Mouse (Mus musculus): Measurements from ENCODE around the gene Orc3. TPM values are rescaled to one million over a fixed set of nuclear protein-coding genes. Genes with fewer than 3 reads are reported as not detected.

The Orc3 gene
- polyA plus RNA-seq, 1 experiment from 2014 or later, result 109 TPM

GRCm38 (mm10) chr4:34577028-34577427 lies 37.7 kb downstream of the Orc3 start:
- 91% methylated on average over 2 of the region's 2 CpGs for WGBS
- H3K27ac ChIP-seq (ENCODE audit: low read depth, low read length), result no peak overlapping the region
- DNase-seq (ENCODE audit: low spot score), result no peak
- no peaks in the 10 kb centered on the region for H3K27me3 ChIP-seq (ENCODE audit: control insufficient read depth, insufficient read depth, low read length)
- no peak for ATAC-seq (ENCODE audit: insufficient read depth, low FRiP score, low TSS enrichment)
- no peaks in the 10 kb centered on the region for H3K4me1 ChIP-seq (ENCODE audit: control insufficient read depth, insufficient read depth, low read length)
- H3K4me3 ChIP-seq (ENCODE audit: low read depth, low read length), result no peak overlapping the region
- no peak overlapping the region for H3K4me2 ChIP-seq (ENCODE audit: low read depth)
- peaks cover 15% of the 10 kb centered on the region for H3K36me3 ChIP-seq (ENCODE audit: control insufficient read depth, insufficient read depth, low read length)
- H3K9me3 ChIP-seq (ENCODE audit: control insufficient read depth, low read length), result no peaks in the 10 kb centered on the region
- H3K9ac ChIP-seq (ENCODE audit: low read length), result no peak overlapping the region

- H3K4me2 ChIP-seq (ENCODE audit: low read depth), result no peak overlapping the region
- H3K27me3 ChIP-seq (ENCODE audit: control insufficient read depth, insufficient read depth, low read length), result no peaks in the 10 kb centered on the region
- H3K36me3 ChIP-seq (ENCODE audit: control insufficient read depth, insufficient read depth, low read length), result peaks cover 15% of the 10 kb centered on the region
- ATAC-seq (ENCODE audit: insufficient read depth, low FRiP score, low TSS enrichment) (no peak), DNase-seq (ENCODE audit: low spot score) (no peak)
- 82% methylated on average over 2 of the region's 2 CpGs for WGBS
- no peak overlapping the region for H3K27ac ChIP-seq (ENCODE audit: low read depth, low read length)
- H3K9ac ChIP-seq (ENCODE audit: low read length), result no peak overlapping the region
- H3K4me1 ChIP-seq (ENCODE audit: control insufficient read depth, insufficient read depth, low read length), result no peaks in the 10 kb centered on the region
- H3K9me3 ChIP-seq (ENCODE audit: control insufficient read depth, low read length), result no peaks in the 10 kb centered on the region
- no peak overlapping the region for H3K4me3 ChIP-seq (ENCODE audit: low read depth, low read length)
Observed at GRCm38 (mm10) chr4:34572876-34573275, 41.9 kb downstream of the Orc3 start.

- Histone ChIP-seq H3K9ac (ENCODE audit: low read length) (no peak overlapping the region), H3K36me3 (ENCODE audit: control insufficient read depth, insufficient read depth, low read length) (peaks cover 7% of the 10 kb centered on the region; the same call in 1 of the 2 replicates), H3K27me3 (ENCODE audit: control insufficient read depth, insufficient read depth, low read length) (no peaks in the 10 kb centered on the region), H3K4me2 (ENCODE audit: low read depth) (no peak overlapping the region), H3K9me3 (ENCODE audit: control insufficient read depth, low read length) (no peaks in the 10 kb centered on the region), H3K4me1 (ENCODE audit: control insufficient read depth, insufficient read depth, low read length) (no peaks in the 10 kb centered on the region), H3K4me3 (ENCODE audit: low read depth, low read length) (no peak overlapping the region), H3K27ac (ENCODE audit: low read depth, low read length) (no peak overlapping the region)
- WGBS, result 95% methylated on average over 6 of the region's 6 CpGs
- ATAC-seq (ENCODE audit: insufficient read depth, low FRiP score, low TSS enrichment) (no peak), DNase-seq (ENCODE audit: low spot score) (no peak)
Observed at GRCm38 (mm10) chr4:34566226-34566625, 48.5 kb downstream of the Orc3 start.

GRCm38 (mm10) chr4:34560971-34561370 lies 53.8 kb downstream of the Orc3 start:
- no peaks in the 10 kb centered on the region for H3K9me3 ChIP-seq (ENCODE audit: control insufficient read depth, low read length)
- 57% methylated on average over 4 of the region's 4 CpGs for WGBS
- no peak overlapping the region for H3K4me2 ChIP-seq (ENCODE audit: low read depth)
- no peak overlapping the region for H3K9ac ChIP-seq (ENCODE audit: low read length)
- DNase-seq (ENCODE audit: low spot score) (peak; percentile 46), ATAC-seq (ENCODE audit: insufficient read depth, low FRiP score, low TSS enrichment) (no peak)
- H3K4me1 ChIP-seq (ENCODE audit: control insufficient read depth, insufficient read depth, low read length), result peaks cover 5% of the 10 kb centered on the region; the same call in 1 of the 2 replicates
- no peaks in the 10 kb centered on the region for H3K36me3 ChIP-seq (ENCODE audit: control insufficient read depth, insufficient read depth, low read length)
- no peak overlapping the region for H3K27ac ChIP-seq (ENCODE audit: low read depth, low read length)
- no peaks in the 10 kb centered on the region for H3K27me3 ChIP-seq (ENCODE audit: control insufficient read depth, insufficient read depth, low read length)
- no peak overlapping the region for H3K4me3 ChIP-seq (ENCODE audit: low read depth, low read length)

- Histone ChIP-seq H3K4me2 (ENCODE audit: low read depth) (no peak overlapping the region), H3K27me3 (ENCODE audit: control insufficient read depth, insufficient read depth, low read length) (no peaks in the 10 kb centered on the region), H3K36me3 (ENCODE audit: control insufficient read depth, insufficient read depth, low read length) (no peaks in the 10 kb centered on the region)
Observed at GRCm38 (mm10) chr4:34556183-34556582, 58.6 kb downstream of the Orc3 start.

GRCm38 (mm10) chr4:34555604-34556003 lies 59.1 kb downstream of the Orc3 start:
- Histone ChIP-seq H3K36me3 (ENCODE audit: control insufficient read depth, insufficient read depth, low read length) (no peaks in the 10 kb centered on the region), H3K4me2 (ENCODE audit: low read depth) (no peak overlapping the region), H3K4me3 (ENCODE audit: low read depth, low read length) (no peak overlapping the region), H3K9me3 (ENCODE audit: control insufficient read depth, low read length) (no peaks in the 10 kb centered on the region), H3K27me3 (ENCODE audit: control insufficient read depth, insufficient read depth, low read length) (no peaks in the 10 kb centered on the region), H3K4me1 (ENCODE audit: control insufficient read depth, insufficient read depth, low read length) (peaks cover 7% of the 10 kb centered on the region; the same call in 1 of the 2 replicates), H3K27ac (ENCODE audit: low read depth, low read length) (no peak overlapping the region), H3K9ac (ENCODE audit: low read length) (no peak overlapping the region)
- ATAC-seq (ENCODE audit: insufficient read depth, low FRiP score, low TSS enrichment), result no peak
- 89% methylated on average over 3 of the region's 3 CpGs for WGBS
- DNase-seq (ENCODE audit: low spot score), result no peak

More at GRCm38 (mm10) chr4:34556183-34556582, 58.6 kb downstream of the Orc3 start:
- peaks cover 7% of the 10 kb centered on the region; the same call in 1 of the 2 replicates for H3K4me1 ChIP-seq (ENCODE audit: control insufficient read depth, insufficient read depth, low read length)
- no peak overlapping the region for H3K9ac ChIP-seq (ENCODE audit: low read length)
- ATAC-seq (ENCODE audit: insufficient read depth, low FRiP score, low TSS enrichment), result no peak
- H3K27ac ChIP-seq (ENCODE audit: low read depth, low read length), result no peak overlapping the region
- no peak overlapping the region for H3K4me3 ChIP-seq (ENCODE audit: low read depth, low read length)
- DNase-seq (ENCODE audit: low spot score), result no peak
- H3K9me3 ChIP-seq (ENCODE audit: control insufficient read depth, low read length), result no peaks in the 10 kb centered on the region

- WGBS, result 40% methylated on average over 1 of the region's 1 CpGs
- Histone ChIP-seq H3K27ac (ENCODE audit: low read depth, low read length) (no peak overlapping the region), H3K9me3 (ENCODE audit: control insufficient read depth, low read length) (no peaks in the 10 kb centered on the region), H3K27me3 (ENCODE audit: control insufficient read depth, insufficient read depth, low read length) (no peaks in the 10 kb centered on the region), H3K4me1 (ENCODE audit: control insufficient read depth, insufficient read depth, low read length) (peaks cover 7% of the 10 kb centered on the region; the same call in 1 of the 2 replicates), H3K4me2 (ENCODE audit: low read depth) (no peak overlapping the region), H3K36me3 (ENCODE audit: control insufficient read depth, insufficient read depth, low read length) (no peaks in the 10 kb centered on the region), H3K4me3 (ENCODE audit: low read depth, low read length) (no peak overlapping the region), H3K9ac (ENCODE audit: low read length) (no peak overlapping the region)
- DNase-seq (ENCODE audit: low spot score), result no peak
- no peak for ATAC-seq (ENCODE audit: insufficient read depth, low FRiP score, low TSS enrichment)
Observed at GRCm38 (mm10) chr4:34554596-34554995, 60.1 kb downstream of the Orc3 start.

GRCm38 (mm10) chr4:34551966-34552365 lies 62.8 kb downstream of the Orc3 start:
- Histone ChIP-seq H3K27ac (ENCODE audit: low read depth, low read length) (no peak overlapping the region), H3K36me3 (ENCODE audit: control insufficient read depth, insufficient read depth, low read length) (no peaks in the 10 kb centered on the region), H3K9ac (ENCODE audit: low read length) (peak overlapping the region; percentile 98), H3K4me3 (ENCODE audit: low read depth, low read length) (peak overlapping the region; percentile 96), H3K27me3 (ENCODE audit: control insufficient read depth, insufficient read depth, low read length) (no peaks in the 10 kb centered on the region), H3K9me3 (ENCODE audit: control insufficient read depth, low read length) (no peaks in the 10 kb centered on the region), H3K4me2 (ENCODE audit: low read depth) (peak overlapping the region; percentile 54), H3K4me1 (ENCODE audit: control insufficient read depth, insufficient read depth, low read length) (peaks cover 3% of the 10 kb centered on the region; the same call in 1 of the 2 replicates)
- no peak for DNase-seq (ENCODE audit: low spot score)
- 27% methylated on average over 3 of the region's 3 CpGs for WGBS
- ATAC-seq (ENCODE audit: insufficient read depth, low FRiP score, low TSS enrichment), result no peak

- no peaks in the 10 kb centered on the region for H3K27me3 ChIP-seq (ENCODE audit: control insufficient read depth, insufficient read depth, low read length)
- no peaks in the 10 kb centered on the region for H3K9me3 ChIP-seq (ENCODE audit: control insufficient read depth, low read length)
- H3K4me3 ChIP-seq (ENCODE audit: low read depth, low read length), result peak overlapping the region; percentile 96
- H3K27ac ChIP-seq (ENCODE audit: low read depth, low read length), result peak overlapping the region; percentile 94
- 0 out of 2 replicates have a peak, but pooled peaks cover 2% of the 10 kb centered on the region for H3K4me1 ChIP-seq (ENCODE audit: control insufficient read depth, insufficient read depth, low read length)
- H3K4me2 ChIP-seq (ENCODE audit: low read depth), result peak overlapping the region; percentile 54
- DNase-seq (ENCODE audit: low spot score), result peak; percentile 77
- peak; percentile 76 for ATAC-seq (ENCODE audit: insufficient read depth, low FRiP score, low TSS enrichment)
- peak overlapping the region; percentile 98 for H3K9ac ChIP-seq (ENCODE audit: low read length)
- H3K36me3 ChIP-seq (ENCODE audit: control insufficient read depth, insufficient read depth, low read length), result no peaks in the 10 kb centered on the region
- under 1% methylated on average over 37 of the region's 50 CpGs for WGBS
Observed at GRCm38 (mm10) chr4:34551098-34551809, 63.5 kb downstream of the Orc3 start.
